Mouse (Mus musculus): ENCODE results near the gene Ccdc167. TPM values are rescaled to one million over a fixed set of nuclear protein-coding genes. Genes with fewer than 3 reads are reported as not detected.

Gene Ccdc167
- 10 to 100 TPM; 12.4 to 14.9 (median 14.1) TPM for total RNA-seq (2022)

DNA sequence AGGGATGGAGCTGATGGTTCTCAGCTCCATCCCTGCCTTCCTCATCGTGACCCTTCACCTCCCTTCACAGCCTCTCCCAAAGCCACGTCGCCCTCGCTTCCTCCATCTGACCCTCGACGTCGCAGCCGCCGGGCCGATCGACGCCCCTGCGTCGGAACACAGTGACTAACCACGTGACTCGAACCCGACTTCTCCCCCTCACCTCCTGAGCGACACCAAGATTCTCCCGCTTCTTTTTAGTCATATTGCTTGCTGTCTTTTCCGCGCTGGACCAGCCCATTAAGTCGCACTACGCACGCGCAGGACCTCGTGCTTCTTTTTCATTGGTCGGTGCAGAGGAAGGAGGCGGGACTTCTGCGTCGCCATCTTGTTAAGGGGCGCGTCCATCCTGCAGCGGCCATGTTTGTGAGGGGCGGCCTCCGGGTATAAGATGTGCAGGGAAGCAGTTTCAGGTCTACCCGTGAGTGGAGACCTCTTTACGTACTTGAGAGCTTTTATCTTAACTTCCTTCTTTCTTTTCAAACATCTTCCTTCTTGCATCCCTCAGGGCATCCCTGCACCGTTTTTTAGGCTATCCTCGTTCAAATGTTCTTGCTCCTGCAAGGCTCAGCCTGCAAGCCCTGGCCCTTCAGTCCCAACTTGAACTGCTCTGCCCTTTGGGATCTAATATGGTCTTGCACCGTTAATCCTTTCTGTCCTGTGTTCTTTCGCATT is at the start of gene Ccdc167:
Ccdc167 (minus strand) TSS at position 313 of the 714 bp plus-strand sequence.
- DNase-seq (ENCODE audit: low spot score) = peak; percentile 97

GRCm38 (mm10) chr17:29765380-29765779 is 48.5 kb upstream of the Ccdc167 start:
- DNase-seq (ENCODE audit: low spot score) = no peak

- DNase-seq (ENCODE audit: low spot score) = no peak
These were observed 45.7 kb upstream of the Ccdc167 start for GRCm38 (mm10) chr17:29762551-29762950.

DNA sequence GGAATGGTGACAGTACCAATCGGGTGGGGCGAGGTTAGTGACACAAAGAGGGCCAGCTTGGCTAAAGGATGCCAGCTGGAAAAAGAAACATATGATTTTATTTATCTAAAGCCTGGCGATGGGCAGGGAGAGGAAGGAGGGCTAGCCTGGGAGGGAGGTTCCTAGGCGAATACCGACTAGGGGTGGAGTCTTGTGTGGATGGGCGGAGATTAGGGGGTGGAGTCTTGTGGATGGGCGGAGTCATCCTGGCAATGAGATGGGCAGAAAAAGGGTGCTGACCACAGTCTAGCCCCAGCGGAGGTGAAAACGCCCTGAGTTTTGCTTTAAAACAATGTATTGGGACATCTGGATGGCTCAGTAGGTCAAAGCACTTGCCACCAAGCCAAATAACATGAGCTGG is 45.1 kb upstream of the Ccdc167 start:
- no peak for DNase-seq (ENCODE audit: low spot score)

- DNase-seq (ENCODE audit: low spot score) = peak; percentile 21
These were observed 43.8 kb upstream of the Ccdc167 start for GRCm38 (mm10) chr17:29760404-29761375.

GRCm38 (mm10) chr17:29759963-29760362 is 43.1 kb upstream of the Ccdc167 start:
- DNase-seq (ENCODE audit: low spot score) = peak; percentile 25

- DNase-seq (ENCODE audit: low spot score) = no peak
These were observed 39.5 kb upstream of the Ccdc167 start for GRCm38 (mm10) chr17:29756381-29756780.

- no peak for DNase-seq (ENCODE audit: low spot score)
These were observed 37.7 kb upstream of the Ccdc167 start for GRCm38 (mm10) chr17:29754510-29754909.

GRCm38 (mm10) chr17:29747466-29747865 is 30.6 kb upstream of the Ccdc167 start:
- no peak for DNase-seq (ENCODE audit: low spot score)

GRCm38 (mm10) chr17:29737849-29738804 is 21.3 kb upstream of the Ccdc167 start:
- DNase-seq (ENCODE audit: low spot score) = no peak

DNA sequence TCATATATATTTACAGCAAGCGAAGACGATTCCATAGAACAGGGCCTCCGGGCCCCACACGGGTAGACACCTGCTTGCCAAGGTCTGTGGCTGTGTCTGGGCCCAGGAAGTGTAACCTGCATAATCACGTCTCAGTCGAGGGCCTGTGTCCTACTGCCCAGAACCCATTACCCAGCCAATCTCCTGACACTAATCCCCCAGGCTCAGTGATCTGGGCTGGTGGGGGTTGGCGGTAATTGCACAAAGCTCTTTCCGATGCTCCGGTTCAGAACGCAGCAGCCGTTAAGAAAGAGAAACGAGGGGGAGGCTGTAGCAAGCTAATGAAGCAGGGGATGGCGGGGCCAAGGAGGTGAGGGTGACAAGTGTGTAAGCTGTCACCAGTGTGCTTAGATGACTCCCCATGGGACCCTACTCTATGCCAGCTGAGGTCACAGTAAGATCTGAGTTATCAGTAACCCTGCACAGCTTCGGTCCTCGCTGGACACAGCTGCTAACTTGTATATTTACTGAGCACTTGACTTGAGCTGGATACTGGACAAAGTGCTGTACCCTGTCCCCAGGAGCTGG is 19.7 kb upstream of the Ccdc167 start:
- no peak for DNase-seq (ENCODE audit: low spot score)

- DNase-seq (ENCODE audit: low spot score) = no peak
These were observed 15.7 kb upstream of the Ccdc167 start for GRCm38 (mm10) chr17:29732522-29732921.

- no peak for DNase-seq (ENCODE audit: low spot score)
These were observed 15.1 kb upstream of the Ccdc167 start for GRCm38 (mm10) chr17:29731953-29732325.

DNA sequence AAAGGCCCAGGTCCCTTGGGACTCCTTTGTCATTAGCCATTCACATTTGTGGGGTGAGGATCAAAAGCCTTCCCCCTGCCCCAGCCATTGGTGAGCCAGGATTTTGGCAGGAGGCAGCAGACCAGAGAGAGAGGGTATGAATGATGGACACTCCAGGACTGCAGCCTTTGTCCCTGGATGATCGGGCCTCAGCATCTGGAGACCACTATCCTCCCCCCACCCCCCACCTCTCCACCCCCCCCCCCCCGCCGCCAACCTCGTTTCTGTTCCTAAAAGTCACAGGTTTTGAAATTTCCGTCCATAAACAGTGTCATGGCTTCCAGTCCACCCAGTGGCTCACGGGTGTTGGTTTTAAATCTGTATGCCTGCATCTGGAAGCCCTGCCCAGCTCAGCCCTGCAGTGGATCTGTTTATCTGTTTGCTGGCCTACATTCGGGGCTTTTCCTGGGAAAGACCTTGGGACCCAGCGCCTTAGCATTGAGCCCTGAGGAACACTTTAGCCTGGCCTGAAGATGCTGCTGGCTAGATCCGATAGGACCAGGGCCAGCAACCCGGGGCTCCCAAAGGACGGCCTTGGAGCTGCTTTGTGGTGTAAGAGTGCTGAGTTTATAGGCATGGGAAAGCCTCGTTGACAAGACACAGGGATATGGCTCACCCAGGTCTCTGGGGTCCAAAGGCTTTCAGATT is 14.6 kb upstream of the Ccdc167 start:
- no peak for DNase-seq (ENCODE audit: low spot score)

DNA sequence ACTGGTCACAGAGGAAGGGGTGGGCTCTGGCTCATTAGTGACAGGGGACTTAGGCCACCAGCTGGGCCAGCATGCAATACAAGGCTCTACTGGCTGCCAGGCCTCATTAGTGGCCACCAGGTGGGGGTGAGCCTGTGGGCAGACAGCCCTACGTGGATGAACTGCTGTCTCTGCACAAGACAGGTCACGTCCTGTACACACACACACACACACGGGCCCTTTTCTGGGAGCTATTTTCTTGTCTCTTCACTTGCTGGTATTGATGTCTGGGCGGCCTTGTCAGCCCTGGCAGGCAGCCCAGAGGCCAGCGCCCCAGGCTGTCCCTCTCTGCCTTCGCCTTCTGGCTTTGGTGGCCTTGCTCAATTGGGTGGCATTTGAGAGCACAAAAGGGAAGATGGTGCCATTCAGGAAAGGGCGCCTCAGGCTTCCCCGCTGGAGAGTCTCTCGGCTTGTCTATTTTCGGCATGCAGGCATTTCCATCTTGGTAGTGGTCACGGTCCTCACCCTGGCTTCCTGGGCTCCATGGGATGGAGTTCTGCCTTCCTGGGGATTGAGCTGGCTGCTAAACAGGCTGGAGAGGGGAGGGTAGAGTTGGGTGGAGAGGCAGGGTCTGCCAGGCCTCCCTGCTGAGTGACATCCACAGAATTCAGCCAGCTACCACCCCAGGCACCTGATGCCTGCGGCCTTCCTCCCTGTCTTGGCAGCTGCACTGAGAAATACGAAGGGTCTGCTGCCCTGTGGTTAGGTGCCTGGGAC is 13.8 kb upstream of the Ccdc167 start:
- no peak for DNase-seq (ENCODE audit: low spot score)

DNA sequence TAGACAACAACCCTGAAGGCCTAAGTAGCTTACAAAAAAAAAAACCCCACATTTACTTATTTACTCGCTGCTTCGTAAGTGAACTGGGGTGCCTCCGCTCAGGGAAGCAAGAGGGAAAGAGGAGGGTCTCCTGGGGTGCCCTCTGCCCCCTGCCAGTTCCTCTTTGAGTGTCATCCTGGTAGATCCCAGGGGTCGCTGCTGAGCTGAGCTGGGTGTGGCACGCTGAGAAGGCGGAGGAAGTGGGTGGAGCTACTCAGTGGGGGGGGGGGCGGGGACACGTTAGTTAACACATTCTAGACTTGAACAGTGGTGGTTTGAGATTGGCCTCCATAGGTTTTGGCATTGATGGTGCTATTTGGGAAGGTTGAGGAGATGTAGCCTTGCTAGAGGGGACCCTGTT is 11.2 kb upstream of the Ccdc167 start:
- DNase-seq (ENCODE audit: low spot score) = no peak

- DNase-seq (ENCODE audit: low spot score) = no peak
These were observed 8.3 kb upstream of the Ccdc167 start for GRCm38 (mm10) chr17:29725027-29725620.

DNA sequence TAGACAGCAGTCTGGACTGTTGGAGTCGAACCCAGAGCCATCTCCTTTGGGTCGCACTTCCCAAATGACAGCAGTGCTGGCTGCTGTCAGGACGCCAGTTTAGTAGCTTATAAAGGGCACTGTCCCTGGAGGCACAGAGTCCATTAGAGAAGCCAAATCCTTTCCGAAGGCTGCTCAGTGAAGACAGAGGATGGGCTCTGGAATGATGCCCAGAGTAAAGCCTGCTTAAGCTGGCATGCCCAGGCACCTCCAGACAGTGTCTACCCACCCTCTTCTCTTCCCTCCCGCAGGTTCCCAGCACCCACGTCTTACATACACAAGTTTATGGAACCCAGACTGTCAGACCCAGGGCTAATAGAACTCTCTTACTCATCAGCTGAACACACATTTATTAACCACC is 7.8 kb upstream of the Ccdc167 start:
- DNase-seq (ENCODE audit: low spot score) = no peak

DNA sequence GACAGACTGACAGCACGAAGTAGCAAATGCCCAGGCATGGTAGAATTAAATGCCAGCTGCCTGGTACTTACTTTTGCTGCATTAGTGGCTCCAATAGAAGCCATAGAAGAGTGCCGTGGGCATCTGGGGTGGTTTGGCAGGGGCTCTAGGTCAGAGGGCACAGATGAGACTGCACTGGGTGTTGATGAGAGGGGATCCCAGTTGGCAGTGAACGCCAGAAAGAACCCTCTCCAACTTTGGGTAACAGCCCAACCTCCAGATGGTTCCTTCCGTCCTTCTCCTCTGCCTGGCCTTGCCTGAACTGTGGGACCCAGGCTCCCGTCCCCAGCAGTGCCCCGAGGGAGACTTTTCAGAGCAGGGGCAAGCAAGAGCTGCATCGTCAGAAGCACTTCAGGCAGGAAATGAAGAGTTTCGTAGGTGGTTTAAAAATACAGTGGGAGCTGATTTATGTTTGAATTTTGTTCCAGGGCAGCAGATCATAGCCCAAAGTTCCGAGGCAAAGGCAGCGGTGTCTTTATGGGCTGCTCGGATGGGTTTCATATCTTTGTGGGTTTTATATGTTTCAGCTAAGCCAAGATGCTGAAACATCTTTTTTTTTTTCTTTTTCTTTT is 4.0 kb upstream of the Ccdc167 start:
- DNase-seq (ENCODE audit: low spot score) = no peak
